Mouse (Mus musculus) embryonic stem cell, embryonic (primary cell): ENCODE results near the gene Bcl9l.

Source experiments
- CTCF ChIA-PET, 4 experiments: fragments of 300-600 bp in 2 of 4; fragments of 350-600 bp in 2 of 4; sonication (Branson Sonifier 250); formaldehyde crosslinking; loops; one replicate each; lab custom pipeline; 2022; ENCODE audit warnings: inconsistent platforms in 2 of 4; lab: Charles Lee
- POLR2A ChIA-PET, 4 experiments: fragments of 300-600 bp in 2 of 4; fragments of 350-600 bp in 2 of 4; sonication (Branson Sonifier 250); formaldehyde crosslinking; loops; one replicate each; lab custom pipeline; 2022; ENCODE audit warnings: antibody characterized with exemption in 4 of 4, inconsistent platforms in 1 of 4; lab: Charles Lee

The Bcl9l gene

GRCm38 (mm10) chr9:44524235-44524826 lies 41.7 kb downstream of the Bcl9l start:
- CTCF ChIA-PET = interaction anchor here in 1 of 4 experiments (0.6 kb wide), 1 partner anchor 43 kb away, joined by 8 read pairs; no protein-coding TSS in a partner anchor
- POLR2A ChIA-PET = interaction anchor here in 1 of 4 experiments (2.3 kb wide), 1 partner anchor 9 kb away, joined by 7 read pairs; no protein-coding TSS in a partner anchor

- POLR2A ChIA-PET = interaction anchor here in 2 of 4 experiments (0.7 to 2.3 kb wide), 4 partner anchors 10 to 1199 kb away, joined by 3 to 7 read pairs (median 4); no protein-coding TSS in a partner anchor
- CTCF ChIA-PET = interaction anchor here in 1 of 4 experiments (1.1 kb wide), 1 partner anchor 128 kb away, joined by 4 read pairs; no protein-coding TSS in a partner anchor
These were observed 42.4 kb downstream of the Bcl9l start for GRCm38 (mm10) chr9:44525001-44525400.

GRCm38 (mm10) chr9:44525589-44525988 lies 43.0 kb downstream of the Bcl9l start:
- ChIA-PET CTCF (interaction anchor here (0.7 to 1.1 kb wide), 6 partner anchors 16 to 365 kb away, joined by 3 to 21 read pairs (median 4); partner anchors contain the start of gene Bcl9l (in 1 of the 4)), POLR2A (interaction anchor here in 2 of 4 experiments (0.6 to 2.3 kb wide), 7 partner anchors 10 to 1198 kb away, joined by 3 to 7 read pairs (median 4); no protein-coding TSS in a partner anchor)

GRCm38 (mm10) chr9:44526337-44527112 lies 43.9 kb downstream of the Bcl9l start:
- ChIA-PET POLR2A (interaction anchor here in 1 of 4 experiments (0.7 to 1.6 kb wide), 4 partner anchors 11 to 336 kb away, joined by 3 to 5 read pairs (median 4); no protein-coding TSS in a partner anchor), CTCF (interaction anchor here in 3 of 4 experiments (0.7 to 1.1 kb wide), 5 partner anchors 17 to 366 kb away, joined by 3 to 21 read pairs (median 5); partner anchors contain the start of gene Bcl9l (in 1 of the 3))

GRCm38 (mm10) chr9:44528340-44528739 lies 45.7 kb downstream of the Bcl9l start:
- ChIA-PET CTCF (interaction anchor here in 1 of 4 experiments (0.7 to 0.9 kb wide), 2 partner anchors 11 to 28 kb away, joined by 3 read pairs; no protein-coding TSS in a partner anchor), POLR2A (interaction anchor here in 2 of 4 experiments (0.5 to 1.4 kb wide), 3 partner anchors 67 to 527 kb away, joined by 3 to 7 read pairs (median 3); no protein-coding TSS in a partner anchor)

GRCm38 (mm10) chr9:44532991-44533580 lies 50.5 kb downstream of the Bcl9l start:
- POLR2A ChIA-PET = interaction anchor here in 1 of 4 experiments (0.6 kb wide), 1 partner anchor 35 kb away, joined by 3 read pairs; no protein-coding TSS in a partner anchor
- CTCF ChIA-PET = no interaction called here

- CTCF ChIA-PET = interaction anchor here in 2 of 4 experiments (0.5 to 0.6 kb wide), 2 partner anchors 81 to 879 kb away, joined by 3 to 4 read pairs; no protein-coding TSS in a partner anchor
- POLR2A ChIA-PET = interaction anchor here in 2 of 4 experiments (0.7 to 2.2 kb wide), 6 partner anchors 19 to 294 kb away, joined by 3 to 5 read pairs (median 4); partner anchors contain the start of gene Ddx6 (in 2 of the 2)
These were observed 55.1 kb downstream of the Bcl9l start for GRCm38 (mm10) chr9:44537625-44538301.

GRCm38 (mm10) chr9:44539816-44540421 lies 57.3 kb downstream of the Bcl9l start:
- ChIA-PET CTCF (interaction anchor here in 2 of 4 experiments (0.6 to 1.2 kb wide), 3 partner anchors 10 to 106 kb away, joined by 3 read pairs; no protein-coding TSS in a partner anchor), POLR2A (interaction anchor here in 1 of 4 experiments (0.6 to 1.8 kb wide), 3 partner anchors 30 to 179 kb away, joined by 3 to 4 read pairs (median 3); no protein-coding TSS in a partner anchor)

GRCm38 (mm10) chr9:44540676-44541075 lies 58.1 kb downstream of the Bcl9l start:
- ChIA-PET CTCF (no interaction called here), POLR2A (interaction anchor here in 1 of 4 experiments (0.6 to 1.8 kb wide), 4 partner anchors 26 to 178 kb away, joined by 3 to 4 read pairs (median 3); no protein-coding TSS in a partner anchor)

GRCm38 (mm10) chr9:44542364-44542763 lies 59.7 kb downstream of the Bcl9l start:
- CTCF ChIA-PET = no interaction called here
- POLR2A ChIA-PET = interaction anchor here in 2 of 4 experiments (0.7 to 1.5 kb wide), 4 partner anchors 14 to 88 kb away, joined by 3 to 4 read pairs (median 4); partner anchors contain the start of gene Upk2 (in 1 of the 2)

GRCm38 (mm10) chr9:44544986-44545385 lies 62.4 kb downstream of the Bcl9l start:
- ChIA-PET CTCF (interaction anchor here in 1 of 4 experiments (0.7 kb wide), 1 partner anchor 467 kb away, joined by 5 read pairs; no protein-coding TSS in a partner anchor), POLR2A (interaction anchor here (0.5 to 1.0 kb wide), 5 partner anchors 10 to 184 kb away, joined by 3 to 7 read pairs (median 4); partner anchors contain the start of gene Vps11 (in 1 of the 4))

GRCm38 (mm10) chr9:44548412-44549152 lies 66.0 kb downstream of the Bcl9l start:
- POLR2A ChIA-PET = interaction anchor here in 2 of 4 experiments (0.7 to 1.6 kb wide), 2 partner anchors 12 to 215 kb away, joined by 4 to 7 read pairs; partner anchors contain the start of gene Cxcr5 (in 1 of the 2)
- CTCF ChIA-PET = interaction anchor here in 1 of 4 experiments (0.6 kb wide), 1 partner anchor 38 kb away, joined by 8 read pairs; no protein-coding TSS in a partner anchor

GRCm38 (mm10) chr9:44551138-44551537 lies 68.5 kb downstream of the Bcl9l start:
- ChIA-PET POLR2A (interaction anchor here in 1 of 4 experiments (1.3 kb wide), 1 partner anchor 53 kb away, joined by 3 read pairs; the partner anchor contains the start of gene Ddx6), CTCF (interaction anchor here in 3 of 4 experiments (0.6 to 1.4 kb wide), 3 partner anchors 10 to 134 kb away, joined by 3 to 6 read pairs (median 4); no protein-coding TSS in a partner anchor)

GRCm38 (mm10) chr9:44552161-44552560 lies 69.5 kb downstream of the Bcl9l start:
- CTCF ChIA-PET = interaction anchor here in 2 of 4 experiments (0.6 to 1.4 kb wide), 2 partner anchors 133 to 158 kb away, joined by 3 to 4 read pairs; no protein-coding TSS in a partner anchor
- POLR2A ChIA-PET = interaction anchor here in 2 of 4 experiments (1.1 to 1.7 kb wide), 2 partner anchors 9 to 173 kb away, joined by 3 to 4 read pairs; partner anchors contain the start of gene Hyou1 (in 1 of the 2)
